Mouse (Mus musculus) ES-Bruce4 (cell line): Measurements from ENCODE around the gene Nat9. TPM values are rescaled to one million over a fixed set of nuclear protein-coding genes. Genes with fewer than 3 reads are reported as not detected.

ENCODE experiments used
- H3K27ac ChIP-seq: 2 replicates; pipeline ENCODE4 v1.5.1; 2012; ENCODE audit warnings: low read length, inconsistent platforms; ENCODE audit not compliant: insufficient read depth
- H3K27me3 ChIP-seq: 2 replicates; pipeline ENCODE4 v1.6.1; 2012; ENCODE audit warnings: mild to moderate bottlenecking, low read length, inconsistent platforms; ENCODE audit not compliant: control insufficient read depth, poor library complexity, insufficient read depth, severe bottlenecking
- H3K36me3 ChIP-seq: 2 replicates; pipeline ENCODE4 v1.6.1; 2012; ENCODE audit warnings: inconsistent platforms, mild to moderate bottlenecking, low read length, moderate library complexity; ENCODE audit not compliant: control insufficient read depth, poor library complexity, insufficient read depth, severe bottlenecking
- H3K4me1 ChIP-seq: one replicate; pipeline ENCODE4 v1.8.1; 2011; ENCODE audit warnings: low read length; ENCODE audit not compliant: control insufficient read depth, insufficient read depth
- H3K4me3 ChIP-seq: 2 replicates; pipeline ENCODE4 v1.5.1; 2011; ENCODE audit warnings: low read depth, mild to moderate bottlenecking, low read length
- H3K9ac ChIP-seq: 2 replicates; pipeline ENCODE4 v1.6.1; 2012; ENCODE audit warnings: low read depth, mild to moderate bottlenecking, inconsistent platforms; ENCODE audit not compliant: poor library complexity, severe bottlenecking
- H3K9me3 ChIP-seq: replicated peaks from 2 replicates; pipeline ENCODE4 v1.6.1; 2012; ENCODE audit warnings: mild to moderate bottlenecking, low read length, inconsistent platforms; ENCODE audit not compliant: control insufficient read depth, poor library complexity, insufficient read depth, severe bottlenecking
- CTCF ChIP-seq: IDR thresholded peaks from one replicate; pipeline ENCODE4 v1.8.1; 2011; ENCODE audit warnings: low read depth, low read length
- EP300 ChIP-seq: IDR thresholded peaks from 2 replicates; pipeline ENCODE4 v1.6.1; 2011; ENCODE audit warnings: low read depth, low read length; ENCODE audit not compliant: insufficient read depth
- POLR2A ChIP-seq: IDR thresholded peaks from one replicate; pipeline ENCODE4 v1.8.1; 2011; ENCODE audit warnings: low read length; ENCODE audit not compliant: insufficient read depth
- polyA plus RNA-seq: library from polyadenylated mRNA; stranded (reverse); fragments of >200 nt; gene quantifications from 2 replicates; pipeline ENCODE4 v1.2.4, GENCODE M21; 2011; ENCODE audit warnings: low read depth; ENCODE audit not compliant: missing spikeins, insufficient read depth, insufficient read length

Nat9 gene
- polyA plus RNA-seq, 1 experiment, result 16.2 TPM

DNA sequence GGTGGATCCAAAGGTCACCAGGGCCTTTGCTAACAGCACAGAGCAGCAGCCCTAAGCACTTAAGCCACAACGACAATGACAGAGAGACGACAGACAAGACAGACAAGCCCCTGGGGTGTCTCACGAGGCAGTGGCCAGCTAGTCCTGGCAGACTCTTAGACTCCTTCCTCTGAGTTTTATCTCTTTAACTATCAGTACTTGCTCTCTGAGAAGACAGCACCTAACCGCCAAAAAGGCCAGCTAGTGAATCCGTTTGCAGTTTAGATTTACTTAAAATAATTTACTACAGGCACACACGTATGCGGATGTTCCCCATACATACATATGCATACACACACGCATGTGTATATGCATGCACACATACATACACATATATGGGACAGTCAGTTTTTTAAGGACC, 9.9 kb upstream of the Nat9 start:
- Histone ChIP-seq H3K27ac (no peak overlapping the region), H3K9me3 (no peaks in the 10 kb centered on the region), H3K27me3 (no peaks in the 10 kb centered on the region), H3K4me3 (no peak overlapping the region), H3K9ac (no peak overlapping the region), H3K36me3 (no peaks in the 10 kb centered on the region), H3K4me1 (no peaks in the 10 kb centered on the region)
- no peak for TF ChIP-seq EP300
- no peak for TF ChIP-seq CTCF
- no peak for TF ChIP-seq POLR2A

DNA sequence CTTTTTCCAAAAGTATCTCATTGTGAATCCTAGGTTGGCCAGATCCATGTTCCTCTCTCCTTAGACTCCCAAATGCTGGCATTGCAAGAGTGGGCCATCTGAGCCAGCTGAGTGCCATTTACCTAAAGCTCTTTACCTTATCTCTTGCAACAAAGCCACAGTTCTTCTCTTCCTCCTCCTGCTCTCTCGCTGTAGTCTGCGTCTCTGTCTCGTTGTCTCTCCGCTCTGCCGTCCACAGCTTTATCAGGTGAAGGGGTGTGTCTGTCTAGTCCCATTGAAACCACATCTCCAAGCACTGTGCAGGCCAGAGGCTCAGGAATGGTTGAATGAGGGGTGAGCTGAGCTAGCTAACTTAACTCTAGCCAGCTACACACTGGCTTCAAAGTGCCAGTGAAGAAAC, 8.3 kb upstream of the Nat9 start:
- TF ChIP-seq POLR2A (no peak), EP300 (no peak), CTCF (no peak)
- Histone ChIP-seq H3K4me1 (peaks cover 3% of the 10 kb centered on the region), H3K36me3 (no peaks in the 10 kb centered on the region), H3K9me3 (no peaks in the 10 kb centered on the region), H3K4me3 (no peak overlapping the region), H3K9ac (no peak overlapping the region), H3K27ac (no peak overlapping the region), H3K27me3 (no peaks in the 10 kb centered on the region)

DNA sequence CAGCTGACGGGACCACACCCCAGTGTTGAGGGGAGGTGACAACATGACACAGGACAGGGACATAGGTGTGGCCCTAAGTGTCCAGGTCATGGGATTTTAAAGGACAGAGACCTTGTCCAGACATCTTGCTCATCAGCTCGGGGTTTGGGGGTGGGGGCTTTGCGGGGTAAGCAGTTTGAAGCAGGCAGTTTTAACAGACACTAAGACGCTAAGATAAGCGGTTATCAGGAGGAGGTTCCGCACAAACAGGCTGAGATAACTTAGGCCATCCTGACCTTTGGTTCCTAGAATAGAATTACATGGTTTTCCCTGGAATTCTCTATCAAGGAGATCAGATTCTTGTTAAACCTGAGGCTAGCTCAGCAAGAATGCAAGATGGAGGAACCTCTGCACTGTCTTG, 7.0 kb upstream of the Nat9 start:
- H3K4me3 ChIP-seq, result no peak overlapping the region
- H3K36me3 ChIP-seq, result no peaks in the 10 kb centered on the region
- TF ChIP-seq EP300 (no peak), CTCF (no peak), POLR2A (no peak)

DNA sequence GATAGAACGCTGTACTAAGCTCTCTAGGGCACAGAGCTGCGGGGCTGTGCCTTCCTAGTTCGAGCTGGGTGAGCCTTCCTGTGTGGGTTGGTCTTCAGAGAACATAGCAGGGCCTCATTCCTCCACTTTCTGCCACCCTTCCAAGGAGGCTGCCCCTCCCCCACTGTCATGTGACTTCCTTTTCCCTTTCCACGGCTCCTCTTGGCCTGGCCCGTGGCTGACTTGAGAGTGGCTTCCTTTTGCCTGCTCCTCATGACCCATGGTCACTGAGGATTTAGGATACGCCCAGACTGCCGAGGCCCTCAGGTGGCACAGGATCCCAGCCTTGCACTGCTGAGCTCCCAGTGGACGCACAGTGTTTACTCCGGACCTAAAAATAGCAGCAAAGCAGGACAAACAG, 4.5 kb upstream of the Nat9 start:
- no peak overlapping the region for H3K27ac ChIP-seq
- H3K4me1 ChIP-seq, result peaks cover 4% of the 10 kb centered on the region

More for the DNA sequence above, 7.0 kb upstream of the Nat9 start:
- H3K27ac ChIP-seq, result no peak overlapping the region
- H3K27me3 ChIP-seq, result no peaks in the 10 kb centered on the region
- H3K4me1 ChIP-seq, result peaks cover 4% of the 10 kb centered on the region
- no peak overlapping the region for H3K9ac ChIP-seq
- H3K9me3 ChIP-seq, result no peaks in the 10 kb centered on the region

DNA sequence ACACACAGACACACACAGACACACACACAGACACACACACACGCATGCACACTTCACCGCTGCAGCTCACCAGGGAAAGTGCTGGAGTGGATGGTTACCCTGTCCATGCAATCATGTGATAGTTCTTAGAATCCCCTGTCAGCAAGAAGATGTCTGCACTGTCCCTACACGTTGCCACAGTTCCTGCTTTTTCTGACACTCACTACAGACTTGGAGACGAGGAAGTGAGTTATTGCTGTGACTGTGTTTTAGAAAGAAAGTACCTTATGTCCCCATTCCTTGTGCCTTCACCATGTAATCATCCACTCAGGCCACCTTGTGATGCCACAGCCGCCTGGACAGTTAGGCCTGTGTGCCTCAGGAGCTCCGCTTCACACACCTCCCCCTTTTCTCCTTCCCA, 1.6 kb upstream of the Nat9 start:
- Histone ChIP-seq H3K4me3 (no peak overlapping the region), H3K27me3 (no peaks in the 10 kb centered on the region), H3K27ac (no peak overlapping the region), H3K9me3 (no peaks in the 10 kb centered on the region), H3K4me1 (peaks cover 4% of the 10 kb centered on the region), H3K36me3 (no peaks in the 10 kb centered on the region), H3K9ac (no peak overlapping the region)
- no peak for TF ChIP-seq POLR2A
- no peak for TF ChIP-seq EP300
- no peak for TF ChIP-seq CTCF

More for the DNA sequence above, 4.5 kb upstream of the Nat9 start:
- TF ChIP-seq CTCF (no peak), POLR2A (no peak), EP300 (no peak)
- no peaks in the 10 kb centered on the region for H3K27me3 ChIP-seq
- no peaks in the 10 kb centered on the region for H3K36me3 ChIP-seq
- no peak overlapping the region for H3K9ac ChIP-seq
- no peak overlapping the region for H3K4me3 ChIP-seq
- H3K9me3 ChIP-seq, result no peaks in the 10 kb centered on the region

DNA sequence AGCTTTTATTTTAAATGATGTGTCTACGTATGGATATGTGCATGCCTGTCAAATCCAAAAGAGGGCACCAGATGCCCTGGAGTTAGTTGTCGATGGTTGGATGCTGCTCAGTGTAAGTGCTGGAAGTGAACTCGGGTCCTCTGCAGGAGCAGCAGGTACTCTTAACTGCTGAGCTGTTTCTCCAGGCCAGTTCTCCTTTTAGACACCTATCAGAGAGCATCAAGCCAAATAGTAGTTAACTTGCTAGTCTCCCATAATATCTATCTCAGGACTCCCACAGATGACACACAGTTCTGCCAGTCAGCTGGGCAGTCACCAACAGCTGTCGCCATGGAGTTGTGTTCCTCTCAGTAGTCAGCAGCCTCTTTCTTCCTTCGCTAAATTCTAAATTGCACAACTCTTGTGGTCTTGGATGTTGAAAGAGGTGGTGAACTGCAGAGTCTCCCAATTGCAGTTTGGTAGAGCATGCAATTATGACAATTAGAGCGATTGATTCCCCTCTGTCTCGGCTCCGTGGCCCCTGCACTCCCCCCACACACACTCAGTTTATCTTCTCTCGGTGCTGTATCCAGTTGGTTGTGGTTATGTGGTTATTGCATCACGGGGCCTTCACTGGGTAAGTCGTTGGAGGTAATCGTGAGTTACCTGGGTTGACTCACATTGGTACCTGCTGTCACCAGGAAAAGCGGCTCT, 1.0 kb upstream of the Nat9 start:
- Histone ChIP-seq H3K9me3 (no peaks in the 10 kb centered on the region), H3K9ac (no peak overlapping the region), H3K27me3 (no peaks in the 10 kb centered on the region), H3K4me3 (no peak overlapping the region), H3K27ac (no peak overlapping the region), H3K36me3 (no peaks in the 10 kb centered on the region), H3K4me1 (peaks cover 4% of the 10 kb centered on the region)
- TF ChIP-seq CTCF (no peak), POLR2A (no peak), EP300 (no peak)
